ENCODE assay signal across 8 mouse cellular contexts in the genomic region with DNA sequence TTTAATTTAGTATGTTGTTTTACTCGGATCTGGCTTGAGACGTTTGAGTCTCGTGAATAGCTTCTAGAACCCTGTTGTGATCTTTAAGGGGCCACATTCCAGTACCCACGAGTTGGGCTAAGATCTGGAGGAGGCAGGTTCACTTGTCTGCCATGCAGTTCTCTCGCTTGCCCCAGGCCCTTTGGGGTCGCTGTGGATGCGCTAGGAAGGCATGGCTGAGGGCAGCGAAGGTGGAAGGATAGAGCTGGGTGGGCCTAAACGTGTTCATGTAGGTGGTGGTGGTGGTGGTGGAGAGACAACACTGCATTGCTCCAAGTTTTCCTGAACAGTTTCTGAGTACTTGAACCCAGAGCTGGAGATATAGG. TPM values are rescaled to one million over a fixed set of nuclear protein-coding genes. Genes with fewer than 3 reads are reported as not detected.
A peak's percentile ranks its signal among the peaks of the same experiment; 100 is the strongest.
DNase-seq lines count a peak whose midpoint lies in the region; ATAC-seq and TF ChIP-seq lines count a peak whose summit lies in the region.

No protein-coding gene starts in this region.

- no peak for TF ChIP-seq POLR2A in spleen, adult 2 months (IDR thresholded peaks at IDR 0.05; ENCODE audit: low read depth, low read length)
- TF ChIP-seq POLR2A in brain, embryonic 14.5 days (IDR thresholded peaks at IDR 0.05; ENCODE audit: borderline replicate concordance, extremely low read depth, insufficient read depth, insufficient read length, poor library complexity, severe bottlenecking) = no peak

- peaks cover 9% of the 10 kb centered on the region for H3K27me3 ChIP-seq in spleen, adult 2 months (ENCODE audit: control insufficient read depth, insufficient read depth, low read length)
- 0 out of 2 replicates have a peak, but pooled peaks cover 7% of the 10 kb centered on the region for H3K27me3 ChIP-seq in forebrain, embryonic 14.5 days (replicated peaks; ENCODE audit: control insufficient read depth, insufficient read depth, low read length)
- peaks cover 8% of the 10 kb centered on the region; the same call in 1 of the 2 replicates for H3K27me3 ChIP-seq in intestine, embryonic 16.5 days (replicated peaks; ENCODE audit: control insufficient read depth, insufficient read depth, low read length)
- 0 out of 2 replicates have a peak, but pooled peaks cover 8% of the 10 kb centered on the region for H3K27me3 ChIP-seq in stomach, embryonic 14.5 days (ENCODE audit: control insufficient read depth, insufficient read depth, low read length)

- ATAC-seq in forebrain, embryonic 14.5 days = no peak
- no peak for ATAC-seq in intestine, embryonic 16.5 days
- no peak for ATAC-seq in stomach, embryonic 14.5 days (ENCODE audit: insufficient number of reproducible peaks, insufficient read depth, low FRiP score, low read depth)
- ATAC-seq in megakaryocyte-erythroid progenitor cell, adult 5-6 weeks (replicated peaks; ENCODE audit: low FRiP score, low TSS enrichment, poor library complexity, severe bottlenecking) = no peak

- H3K4me3 ChIP-seq in spleen, adult 2 months (ENCODE audit: extremely low read depth, insufficient read depth, insufficient read length) = peak overlapping the region; percentile 16; the same call in 1 of the 2 replicates
- H3K4me3 ChIP-seq in forebrain, embryonic 14.5 days (ENCODE audit: low read depth, low read length) = peak overlapping the region; percentile 41
- peak overlapping the region; percentile 63 for H3K4me3 ChIP-seq in intestine, embryonic 16.5 days (ENCODE audit: low read length)
- peak overlapping the region; percentile 50; the same call in 1 of the 2 replicates for H3K4me3 ChIP-seq in stomach, embryonic 14.5 days (ENCODE audit: low read depth, low read length)

- DNase-seq in spleen, adult 2 months (ENCODE audit: low read depth in 1 of 2, low spot score in 2 of 2) = peak in 1 of 2 experiments; percentile 15
- no peak for DNase-seq in spleen, postnatal 14 days (ENCODE audit: low spot score in 2 of 2)
- peak; percentile 76 for DNase-seq in brain, embryonic 14.5 days (ENCODE audit: low read depth)
- DNase-seq in forebrain, embryonic 14.5 days (ENCODE audit: low spot score) = peak; percentile 59
- DNase-seq in lung, postnatal 10 days = peak; percentile 46

- no peaks in the 10 kb centered on the region for H3K36me3 ChIP-seq in spleen, adult 2 months (ENCODE audit: control insufficient read depth, insufficient read depth, low read length)
- H3K36me3 ChIP-seq in forebrain, embryonic 14.5 days (ENCODE audit: control insufficient read depth, insufficient read depth, low read length) = no peaks in the 10 kb centered on the region
- H3K36me3 ChIP-seq in intestine, embryonic 16.5 days (ENCODE audit: control insufficient read depth, insufficient read depth, low read length) = no peaks in the 10 kb centered on the region
- H3K36me3 ChIP-seq in stomach, embryonic 14.5 days (ENCODE audit: control insufficient read depth, insufficient read depth, low read length) = no peaks in the 10 kb centered on the region

- WGBS in spleen, adult 2 months = 6% methylated on average over 9 of the region's 9 CpGs
- WGBS in forebrain, embryonic 14.5 days = 2% methylated on average over 9 of the region's 9 CpGs
- 6% methylated on average over 9 of the region's 9 CpGs for WGBS in intestine, embryonic 16.5 days
- 1% methylated on average over 9 of the region's 9 CpGs for WGBS in stomach, embryonic 14.5 days

- H3K9ac ChIP-seq in forebrain, embryonic 14.5 days (ENCODE audit: low read length) = peak overlapping the region; percentile 66
- no peak overlapping the region for H3K9ac ChIP-seq in intestine, embryonic 16.5 days (ENCODE audit: low read depth, low read length)
- H3K9ac ChIP-seq in stomach, embryonic 14.5 days (replicated peaks; ENCODE audit: low read depth, low read length) = no peak overlapping the region

- H3K27ac ChIP-seq in spleen, adult 2 months (ENCODE audit: insufficient read depth, low read length) = no peak overlapping the region
- H3K27ac ChIP-seq in forebrain, embryonic 14.5 days (ENCODE audit: low read depth, low read length) = no peak overlapping the region
- no peak overlapping the region for H3K27ac ChIP-seq in intestine, embryonic 16.5 days (ENCODE audit: low read length)
- H3K27ac ChIP-seq in stomach, embryonic 14.5 days (ENCODE audit: low read length) = no peak overlapping the region

- no peaks in the 10 kb centered on the region for H3K9me3 ChIP-seq in forebrain, embryonic 14.5 days (replicated peaks; ENCODE audit: control insufficient read depth, low read length)
- H3K9me3 ChIP-seq in intestine, embryonic 16.5 days (ENCODE audit: control insufficient read depth, low read length) = no peaks in the 10 kb centered on the region
- no peaks in the 10 kb centered on the region for H3K9me3 ChIP-seq in stomach, embryonic 14.5 days (ENCODE audit: control insufficient read depth, low read depth, low read length)

- peak overlapping the region; percentile 99 for H3K4me2 ChIP-seq in forebrain, embryonic 14.5 days (ENCODE audit: low read length)
- H3K4me2 ChIP-seq in intestine, embryonic 16.5 days (ENCODE audit: low read depth, low read length) = peak overlapping the region; percentile 100
- peak overlapping the region; percentile 100 for H3K4me2 ChIP-seq in stomach, embryonic 14.5 days (replicated peaks; ENCODE audit: low read depth, low read length)

- H3K4me1 ChIP-seq in spleen, adult 2 months (ENCODE audit: control insufficient read depth, insufficient read depth, insufficient read length) = no peaks in the 10 kb centered on the region; the same call in none of the 2 replicates
- peaks cover 8% of the 10 kb centered on the region; the same call in 1 of the 2 replicates for H3K4me1 ChIP-seq in forebrain, embryonic 14.5 days (ENCODE audit: control insufficient read depth, insufficient read depth, low read length)
- peaks cover 17% of the 10 kb centered on the region for H3K4me1 ChIP-seq in intestine, embryonic 16.5 days (ENCODE audit: control insufficient read depth, insufficient read depth, low read length)
- peaks cover 8% of the 10 kb centered on the region for H3K4me1 ChIP-seq in stomach, embryonic 14.5 days (ENCODE audit: control insufficient read depth, insufficient read depth, low read length)

- peak; percentile 31; the same call in 1 of the 2 replicates for TF ChIP-seq CTCF in spleen, adult 2 months (IDR thresholded peaks at IDR 0.05; ENCODE audit: extremely low read depth, insufficient read depth, insufficient read length, insufficient replicate concordance)
- peak; percentile 73; the same call in 1 of the 2 replicates for TF ChIP-seq CTCF in brain, embryonic 14.5 days (IDR thresholded peaks at IDR 0.05; ENCODE audit: borderline replicate concordance, extremely low read depth, insufficient read depth, insufficient read length)

RNA-seq across cellular contexts. Expression of a gene that starts 2.1 kb away (rescaled TPM):
- polyA plus RNA-seq in spleen, adult 2 months (2012; rRNA removed) = 7.8 TPM in 2 replicates
- 16.4 and 24.5 TPM in 2 replicates for polyA plus RNA-seq in brain, embryonic 14.5 days (2012; rRNA removed)
- 7.1 and 7.7 TPM in 2 replicates for polyA plus RNA-seq in forebrain, embryonic 14.5 days (2014; fragmentation: Nextera tagmentation; extraction: Ambion mirVana)
- polyA plus RNA-seq in intestine, embryonic 16.5 days (2015; fragmentation: Nextera tagmentation; extraction: Ambion mirVana) = 0.86 and 1.2 TPM in 2 replicates
- 2.4 and 3.7 TPM in 2 replicates for polyA plus RNA-seq in stomach, embryonic 14.5 days (2014; fragmentation: Nextera tagmentation; extraction: Ambion mirVana)
- total RNA-seq in megakaryocyte-erythroid progenitor cell, adult 5-6 weeks (2014; fragmentation: Nextera tagmentation) = not detected in 2 replicates
- total RNA-seq in megakaryocyte-erythroid progenitor cell, adult 5-6 weeks (2017) = 0.70 and 0.80 TPM in 2 replicates

Comparison
In these comparisons a context has a peak if more than half of its experiments do, and no peak if none do; other contexts are left out.
1. DNase-seq: peak in brain, embryonic 14.5 days (single experiment), forebrain, embryonic 14.5 days (single experiment) and lung, postnatal 10 days (single experiment); none in spleen, postnatal 14 days (0 of 2).
2. Peak in every context shown above with its lines, with median percentiles within 50 percentile points of each other: H3K4me3 ChIP-seq and H3K4me2 ChIP-seq.